Comparison of ENCODE assay signal across 11 mouse cellular contexts in genomic region chr10:68238707-68239425, GRCm38 (mm10). TPM values are rescaled to one million over a fixed set of nuclear protein-coding genes. Genes with fewer than 3 reads are reported as not detected.
DNase-seq lines count a peak whose midpoint lies in the region; ATAC-seq and TF ChIP-seq lines count a peak whose summit lies in the region.
"Had no signal": no experiment of that assay in that cellular context is flagged by ENCODE, and none has a peak within 500 bp of the region (broad histone marks: within the 10 kb centered on the region; RNA-seq: fewer than 3 reads in every experiment).

No protein-coding gene starts in this region.

- TF ChIP-seq CTCF in small intestine, adult 2 months (IDR thresholded peaks at IDR 0.05; ENCODE audit: extremely low read depth, insufficient read length, insufficient replicate concordance, low read depth, low read length), result no peak

- H3K4me3 ChIP-seq in lung, embryonic 16.5 days (ENCODE audit: low read length), result no peak overlapping the region
- no peak overlapping the region for H3K4me3 ChIP-seq in embryonic facial prominence, embryonic 13.5 days
- H3K4me3 ChIP-seq in small intestine, adult 2 months (ENCODE audit: low read depth, low read length), result no peak overlapping the region

- intact Hi-C loops in heart, postnatal 36 days (cut with DNase I), result loop anchor here (2.0 to 5.0 kb wide), 2 partner anchors 38 to 72 kb away; no protein-coding TSS in a partner anchor

- no peak for TF ChIP-seq POLR2A in small intestine, adult 2 months (IDR thresholded peaks at IDR 0.05; ENCODE audit: low read depth, low read length)

- H3K4me2 ChIP-seq in lung, embryonic 16.5 days (ENCODE audit: low read depth, low read length), result 0 out of 2 replicates have a peak overlapping the region, but pooled peaks have one; percentile 32
- H3K4me2 ChIP-seq in embryonic facial prominence, embryonic 13.5 days, result no peak overlapping the region
- H3K4me2 ChIP-seq: heart, embryonic 11.5 days had no signal

- H3K4me1 ChIP-seq in lung, embryonic 16.5 days (replicated peaks; ENCODE audit: control insufficient read depth, insufficient read depth, low read length), result peaks cover 32% of the 10 kb centered on the region
- peaks cover 22% of the 10 kb centered on the region for H3K4me1 ChIP-seq in embryonic facial prominence, embryonic 13.5 days
- peaks cover 8% of the 10 kb centered on the region; the same call in 1 of the 2 replicates for H3K4me1 ChIP-seq in small intestine, adult 2 months (ENCODE audit: control insufficient read depth, insufficient read depth, insufficient read length, low read length)

- ATAC-seq in lung, embryonic 16.5 days (ENCODE audit: low read depth), result no peak
- no peak for ATAC-seq in embryonic facial prominence, embryonic 13.5 days (ENCODE audit: insufficient number of reproducible peaks, insufficient read depth, low FRiP score, low TSS enrichment, low read depth)
- ATAC-seq in cerebellum, adult (ENCODE audit: insufficient number of reproducible peaks, low FRiP score, low TSS enrichment), result no peak

- WGBS in lung, embryonic 16.5 days, result 35% methylated on average over 5 of the region's 5 CpGs
- 55% methylated on average over 5 of the region's 5 CpGs for WGBS in embryonic facial prominence, embryonic 13.5 days
- WGBS in small intestine, adult 2 months, result 13% methylated on average over 5 of the region's 5 CpGs

- H3K9ac ChIP-seq in lung, embryonic 16.5 days (ENCODE audit: low read length), result no peak overlapping the region
- H3K9ac ChIP-seq in embryonic facial prominence, embryonic 13.5 days, result no peak overlapping the region
- H3K9ac ChIP-seq: liver, embryonic 14.5 days had no signal

- peak; percentile 44 for DNase-seq in heart, adult 11 months
- no peak for DNase-seq in heart, postnatal 36 days
- no peak for DNase-seq in lung, postnatal 4 days
- DNase-seq in layer of hippocampus, postnatal 14 days (ENCODE audit: low spot score in 2 of 2), result no peak
- DNase-seq: cerebellum, postnatal 36 days had no signal

- no peaks in the 10 kb centered on the region for H3K9me3 ChIP-seq in lung, embryonic 16.5 days (ENCODE audit: control insufficient read depth, low read length)
- H3K9me3 ChIP-seq in embryonic facial prominence, embryonic 13.5 days, result no peaks in the 10 kb centered on the region

- no peaks in the 10 kb centered on the region for H3K27me3 ChIP-seq in lung, embryonic 16.5 days (ENCODE audit: control insufficient read depth, insufficient read depth, low read depth, low read length)
- H3K27me3 ChIP-seq in embryonic facial prominence, embryonic 13.5 days, result no peaks in the 10 kb centered on the region
- H3K27me3 ChIP-seq in small intestine, adult 2 months (ENCODE audit: control insufficient read depth, insufficient read depth, low read length), result no peaks in the 10 kb centered on the region

- H3K27ac ChIP-seq in lung, embryonic 16.5 days (ENCODE audit: low read length), result peak overlapping the region; percentile 82
- H3K27ac ChIP-seq in embryonic facial prominence, embryonic 13.5 days, result 0 out of 2 replicates have a peak overlapping the region, but pooled peaks have one; percentile 4
- peak overlapping the region; percentile 86 for H3K27ac ChIP-seq in small intestine, adult 2 months (ENCODE audit: insufficient read depth, low read depth, low read length)
- H3K27ac ChIP-seq: liver, embryonic 14.5 days had no signal

- H3K36me3 ChIP-seq in lung, embryonic 16.5 days (ENCODE audit: control insufficient read depth, insufficient read depth, low read length), result peaks cover 21% of the 10 kb centered on the region
- H3K36me3 ChIP-seq in embryonic facial prominence, embryonic 13.5 days, result peaks cover 39% of the 10 kb centered on the region
- H3K36me3 ChIP-seq in small intestine, adult 2 months (ENCODE audit: control insufficient read depth, insufficient read depth, low read length), result peaks cover 7% of the 10 kb centered on the region

RNA-seq across cellular contexts. Expression of gene Arid5b, which starts 39.7 kb away (rescaled TPM):
- total RNA-seq in heart, postnatal 36 days (2021), result 10 to 100 TPM; 23.2 to 33.8 TPM
- polyA plus RNA-seq in lung, embryonic 16.5 days (2015; fragmentation: Nextera tagmentation; extraction: Ambion mirVana), result 41.8 and 42.7 TPM in 2 replicates
- 63.7 and 64.8 TPM in 2 replicates for polyA plus RNA-seq in embryonic facial prominence, embryonic 13.5 days (2015; fragmentation: Nextera tagmentation; extraction: Ambion mirVana)
- polyA plus RNA-seq in small intestine, adult 2 months (2012; rRNA removed), result 1.4 and 3.3 TPM in 2 replicates
- 10 to 100 TPM; 14.7 to 18.7 TPM for total RNA-seq in layer of hippocampus, postnatal 14 days (2021)

Comparison
In these comparisons a context has a peak if more than half of its experiments do, and no peak if none do; other contexts are left out.
1. H3K27ac ChIP-seq: peak in every context shown above with its lines; median percentile 86 in small intestine, adult 2 months; 82 in lung, embryonic 16.5 days; 4 in embryonic facial prominence, embryonic 13.5 days.